ENCODE assay signal across 17 mouse cellular contexts in genomic region chr7:138246684-138247083, GRCm38 (mm10).
DNase-seq lines count a peak whose midpoint lies in the region; ATAC-seq lines count a peak whose summit lies in the region.
"Had no signal": no experiment of that assay in that cellular context is flagged by ENCODE, and none has a peak within 500 bp of the region (broad histone marks: within the 10 kb centered on the region; RNA-seq: fewer than 3 reads in every experiment).

No protein-coding gene starts in this region.

- 23% methylated on average over 2 of the region's 2 CpGs for WGBS in forebrain, embryonic 16.5 days
- WGBS in forebrain, embryonic 15.5 days = 40% methylated on average over 2 of the region's 2 CpGs
- 36% methylated on average over 2 of the region's 2 CpGs for WGBS in neural tube, embryonic 15.5 days
- WGBS in intestine, embryonic 16.5 days = 29% methylated on average over 2 of the region's 2 CpGs

- no peak overlapping the region for H3K9ac ChIP-seq in forebrain, embryonic 16.5 days (replicated peaks; ENCODE audit: low read depth, low read length)
- no peak overlapping the region for H3K9ac ChIP-seq in forebrain, embryonic 15.5 days (replicated peaks)
- no peak overlapping the region for H3K9ac ChIP-seq in neural tube, embryonic 15.5 days (replicated peaks)
- H3K9ac ChIP-seq in intestine, embryonic 16.5 days (ENCODE audit: low read depth, low read length) = no peak overlapping the region
- H3K9ac ChIP-seq: heart, embryonic 12.5 days; liver, embryonic 12.5 days; neural tube, embryonic 13.5 days had no signal

- H3K36me3 ChIP-seq in forebrain, embryonic 16.5 days (ENCODE audit: control insufficient read depth, insufficient read depth) = no peaks in the 10 kb centered on the region
- H3K36me3 ChIP-seq in forebrain, embryonic 15.5 days = no peaks in the 10 kb centered on the region
- no peaks in the 10 kb centered on the region for H3K36me3 ChIP-seq in neural tube, embryonic 15.5 days
- no peaks in the 10 kb centered on the region for H3K36me3 ChIP-seq in intestine, embryonic 16.5 days (ENCODE audit: control insufficient read depth, insufficient read depth, low read length)
- H3K36me3 ChIP-seq: heart, embryonic 12.5 days; liver, embryonic 12.5 days; neural tube, embryonic 13.5 days had no signal

- peak; percentile 19 for DNase-seq in neural tube, embryonic 10.5 days (ENCODE audit: extremely low spot score, low spot score)
- peak; percentile 50 for DNase-seq in forelimb bud, embryonic 11.5 days (ENCODE audit: low read depth, low spot score)
- peak; percentile 23 for DNase-seq in mesoderm, embryonic 11.5 days (ENCODE audit: low read depth, low spot score)
- DNase-seq in urinary bladder, adult 2 months (ENCODE audit: low spot score) = no peak
- DNase-seq: cerebellum, adult 9-11 months; gastrocnemius, postnatal 36 days; heart, postnatal 36 days; right cerebral cortex, postnatal 4 days; thymus, adult 2 months had no signal

- 0 out of 2 replicates have a peak, but pooled peaks cover 2% of the 10 kb centered on the region for H3K4me1 ChIP-seq in forebrain, embryonic 16.5 days (replicated peaks; ENCODE audit: control insufficient read depth, insufficient read depth, low read length)
- H3K4me1 ChIP-seq in forebrain, embryonic 15.5 days = no peaks in the 10 kb centered on the region
- peaks cover 6% of the 10 kb centered on the region; the same call in 1 of the 2 replicates for H3K4me1 ChIP-seq in neural tube, embryonic 15.5 days
- H3K4me1 ChIP-seq in intestine, embryonic 16.5 days (ENCODE audit: control insufficient read depth, insufficient read depth, low read length) = no peaks in the 10 kb centered on the region
- H3K4me1 ChIP-seq: heart, embryonic 12.5 days; liver, embryonic 12.5 days had no signal

- H3K4me2 ChIP-seq in forebrain, embryonic 16.5 days (ENCODE audit: low read length) = no peak overlapping the region
- no peak overlapping the region for H3K4me2 ChIP-seq in forebrain, embryonic 15.5 days (replicated peaks)
- no peak overlapping the region for H3K4me2 ChIP-seq in neural tube, embryonic 15.5 days
- H3K4me2 ChIP-seq in intestine, embryonic 16.5 days (ENCODE audit: low read depth, low read length) = no peak overlapping the region
- H3K4me2 ChIP-seq: heart, embryonic 12.5 days; liver, embryonic 12.5 days; neural tube, embryonic 13.5 days had no signal

- no peak overlapping the region for H3K4me3 ChIP-seq in forebrain, embryonic 16.5 days (replicated peaks; ENCODE audit: low read length)
- H3K4me3 ChIP-seq in forebrain, embryonic 15.5 days = no peak overlapping the region
- no peak overlapping the region for H3K4me3 ChIP-seq in neural tube, embryonic 15.5 days (replicated peaks)
- no peak overlapping the region for H3K4me3 ChIP-seq in intestine, embryonic 16.5 days (ENCODE audit: low read length)
- H3K4me3 ChIP-seq: heart, embryonic 12.5 days; liver, embryonic 12.5 days; neural tube, embryonic 13.5 days had no signal

- H3K9me3 ChIP-seq in forebrain, embryonic 16.5 days (ENCODE audit: control insufficient read depth, low read length) = no peaks in the 10 kb centered on the region; the same call in 1 of the 2 replicates
- H3K9me3 ChIP-seq in forebrain, embryonic 15.5 days = no peaks in the 10 kb centered on the region
- H3K9me3 ChIP-seq in neural tube, embryonic 15.5 days (replicated peaks) = no peaks in the 10 kb centered on the region
- no peaks in the 10 kb centered on the region for H3K9me3 ChIP-seq in intestine, embryonic 16.5 days (ENCODE audit: control insufficient read depth, low read length)
- H3K9me3 ChIP-seq: neural tube, embryonic 13.5 days had no signal

- peak; percentile 28; the same call in 1 of the 2 replicates for ATAC-seq in forebrain, embryonic 16.5 days
- no peak for ATAC-seq in forebrain, embryonic 15.5 days (replicated peaks)
- ATAC-seq in neural tube, embryonic 15.5 days (ENCODE audit: low FRiP score) = no peak
- ATAC-seq in intestine, embryonic 16.5 days = no peak
- ATAC-seq: liver, embryonic 12.5 days had no signal

- no peak overlapping the region for H3K27ac ChIP-seq in forebrain, embryonic 16.5 days (ENCODE audit: low read length)
- no peak overlapping the region for H3K27ac ChIP-seq in forebrain, embryonic 15.5 days (replicated peaks)
- H3K27ac ChIP-seq in neural tube, embryonic 15.5 days (replicated peaks) = no peak overlapping the region
- no peak overlapping the region for H3K27ac ChIP-seq in intestine, embryonic 16.5 days (ENCODE audit: low read length)
- H3K27ac ChIP-seq: liver, embryonic 12.5 days; macrophage had no signal

- no peaks in the 10 kb centered on the region for H3K27me3 ChIP-seq in forebrain, embryonic 16.5 days (replicated peaks; ENCODE audit: control insufficient read depth, insufficient read depth, low read length)
- no peaks in the 10 kb centered on the region for H3K27me3 ChIP-seq in forebrain, embryonic 15.5 days
- H3K27me3 ChIP-seq in neural tube, embryonic 15.5 days (replicated peaks) = no peaks in the 10 kb centered on the region
- H3K27me3 ChIP-seq in intestine, embryonic 16.5 days (replicated peaks; ENCODE audit: control insufficient read depth, insufficient read depth, low read length) = no peaks in the 10 kb centered on the region
- H3K27me3 ChIP-seq: heart, embryonic 12.5 days; liver, embryonic 12.5 days; neural tube, embryonic 13.5 days had no signal
